Mouse (Mus musculus) CH12.LX (cell line): ENCODE measurements at regions not wholly inside any gene's neighbourhood (a gene's known extent, or its start where the extent isn't known, plus 50 kb on each side); places are given as distances from the start of the nearest gene placed in this dataset.

ENCODE experiments used
- DNase-seq: peaks from one replicate; pipeline ENCODE4 v3.0.0-alpha.2; 2013; ENCODE audit errors: extremely low read depth
- H3K27ac ChIP-seq: 2 replicates; pipeline ENCODE4 v1.5.1; 2012; ENCODE audit warnings: low read depth, mild to moderate bottlenecking, control low read depth, moderate library complexity; ENCODE audit not compliant: insufficient read depth
- H3K27me3 ChIP-seq: replicated peaks from 2 replicates; pipeline ENCODE3; 2012; ENCODE audit warnings: inconsistent platforms
- H3K36me3 ChIP-seq, 2 experiments: replicated peaks in 1 of 2; 2 replicates each; pipeline versions ENCODE3 to v1.6.1; 2012; ENCODE audit warnings: inconsistent platforms in 1 of 2, low read length in 1 of 2, mild to moderate bottlenecking in 1 of 2, mixed read lengths in 1 of 2, moderate library complexity in 1 of 2; ENCODE audit not compliant: control insufficient read depth in 1 of 2, insufficient read depth in 1 of 2
- H3K4me1 ChIP-seq, 2 experiments: 2 replicates each; pipeline ENCODE4 v1.6.1; 2012; ENCODE audit warnings: inconsistent platforms in 1 of 2, moderate library complexity in 1 of 2; ENCODE audit not compliant: insufficient read depth in 2 of 2, control insufficient read depth in 1 of 2
- H3K4me2 ChIP-seq: 2 replicates; pipeline ENCODE4 v1.6.1; 2012; ENCODE audit warnings: low read depth, mild to moderate bottlenecking, control low read depth; ENCODE audit not compliant: poor library complexity, insufficient read depth, severe bottlenecking
- H3K4me3 ChIP-seq, 3 experiments: fragments of 150-350 bp in 1 of 3; sonication (generic) in 1 of 3; replicated peaks in 1 of 3; 2 replicates each; pipeline versions ENCODE3 to v1.5.1; 2011 to 2012; ENCODE audit warnings: low read depth in 2 of 3, low read length in 2 of 3, mild to moderate bottlenecking in 2 of 3, moderate library complexity in 2 of 3, control low read depth in 1 of 3, improper control_type of control experiment in 1 of 3, inconsistent platforms in 1 of 3, mixed read lengths in 1 of 3; ENCODE audit not compliant: poor library complexity in 1 of 3
- H3K79me2 ChIP-seq: replicated peaks from 2 replicates; pipeline ENCODE4 v1.6.1; 2012; ENCODE audit warnings: mild to moderate bottlenecking, moderate library complexity; ENCODE audit not compliant: control insufficient read depth, poor library complexity, insufficient read depth, severe bottlenecking; ENCODE audit errors: extremely low read depth
- H3K9ac ChIP-seq: 2 replicates; pipeline ENCODE4 v1.6.1; 2012; ENCODE audit warnings: low read depth, mild to moderate bottlenecking, control low read depth, moderate library complexity; ENCODE audit not compliant: insufficient read depth
- H3K9me3 ChIP-seq: replicated peaks from 2 replicates; pipeline ENCODE3; 2012; ENCODE audit warnings: low read length, inconsistent platforms, mixed read lengths
- CHD1 ChIP-seq: IDR thresholded peaks from 2 replicates; pipeline ENCODE4 v1.6.1; 2012; ENCODE audit warnings: low read depth, low read length, improper control_type of control experiment, inconsistent platforms
- CTCF ChIP-seq, 2 experiments: IDR thresholded peaks in 1 of 2; conservative IDR thresholded peaks in 1 of 2; 2 replicates each; pipeline ENCODE4 v1.5.1; 2011 to 2012; ENCODE audit warnings: low read depth in 2 of 2, low read length in 2 of 2, improper control_type of control experiment in 1 of 2, inconsistent platforms in 1 of 2, mild to moderate bottlenecking in 1 of 2, moderate library complexity in 1 of 2
- EP300 ChIP-seq: IDR thresholded peaks from 2 replicates; pipeline ENCODE4 v1.6.1; 2011; ENCODE audit warnings: low read length, improper control_type of control experiment
- ETS1 ChIP-seq: conservative IDR thresholded peaks from 2 replicates; pipeline ENCODE4 v1.6.1; 2012; ENCODE audit warnings: low read depth, mild to moderate bottlenecking, inconsistent platforms, low read length, improper control_type of control experiment, moderate library complexity
- JUN ChIP-seq: IDR thresholded peaks from 2 replicates; pipeline ENCODE4 v1.6.1; 2011; ENCODE audit warnings: low read depth, mild to moderate bottlenecking, low read length, improper control_type of control experiment, moderate library complexity; ENCODE audit not compliant: insufficient read depth
- MAFK ChIP-seq: IDR thresholded peaks from 2 replicates; pipeline ENCODE4 v1.6.1; 2011; ENCODE audit warnings: low read length, improper control_type of control experiment; ENCODE audit not compliant: insufficient replicate concordance
- MAZ ChIP-seq: IDR thresholded peaks from 2 replicates; pipeline ENCODE4 v1.6.1; 2012; ENCODE audit warnings: low read depth, mild to moderate bottlenecking, inconsistent platforms, low read length, improper control_type of control experiment, moderate library complexity
- MXI1 ChIP-seq: IDR thresholded peaks from 2 replicates; pipeline ENCODE4 v1.6.1; 2011; ENCODE audit warnings: mild to moderate bottlenecking, low read depth, low read length, improper control_type of control experiment
- MYC ChIP-seq: IDR thresholded peaks from 2 replicates; pipeline ENCODE4 v1.6.1; 2011; ENCODE audit warnings: low read depth, mild to moderate bottlenecking, improper control_type of control experiment, low read length
- NELFE ChIP-seq: IDR thresholded peaks from 2 replicates; pipeline ENCODE4 v1.6.1; 2011; ENCODE audit warnings: low read depth, low read length, improper control_type of control experiment
- NRF1 ChIP-seq: IDR thresholded peaks from 2 replicates; pipeline ENCODE4 v1.6.1; 2014; ENCODE audit warnings: low read depth, mild to moderate bottlenecking, inconsistent platforms, low read length, improper control_type of control experiment, moderate library complexity
- PAX5 ChIP-seq: IDR thresholded peaks from 2 replicates; pipeline ENCODE4 v1.6.1; 2012; ENCODE audit warnings: low read length, inconsistent platforms, mixed read lengths
- POLR2A ChIP-seq: IDR thresholded peaks from 2 replicates; pipeline ENCODE4 v1.6.1; 2011; ENCODE audit warnings: low read depth, mild to moderate bottlenecking, improper control_type of control experiment, low read length
- RAD21 ChIP-seq: IDR thresholded peaks from 2 replicates; pipeline ENCODE4 v1.6.1; 2011; ENCODE audit warnings: low read depth, mild to moderate bottlenecking, low read length, improper control_type of control experiment, moderate library complexity
- RCOR1 ChIP-seq: conservative IDR thresholded peaks from 2 replicates; pipeline ENCODE4 v1.6.1; 2012; ENCODE audit warnings: low read depth, mild to moderate bottlenecking, inconsistent platforms, low read length, improper control_type of control experiment
- SIN3A ChIP-seq: IDR thresholded peaks from 2 replicates; pipeline ENCODE4 v1.6.1; 2012; ENCODE audit warnings: low read length, improper control_type of control experiment, inconsistent platforms
- SMC3 ChIP-seq: IDR thresholded peaks from 2 replicates; pipeline ENCODE4 v1.6.1; 2011; ENCODE audit warnings: low read depth, low read length, improper control_type of control experiment
- TBP ChIP-seq: conservative IDR thresholded peaks from 2 replicates; pipeline ENCODE4 v1.6.1; 2011; ENCODE audit warnings: low read depth, low read length, improper control_type of control experiment
- TCF12 ChIP-seq: IDR thresholded peaks from 2 replicates; pipeline ENCODE4 v1.6.1; 2014; ENCODE audit warnings: low read depth, mild to moderate bottlenecking, inconsistent platforms, low read length, improper control_type of control experiment
- UBTF ChIP-seq: IDR thresholded peaks from 2 replicates; pipeline ENCODE4 v1.6.1; 2012; ENCODE audit warnings: low read depth, mild to moderate bottlenecking, inconsistent platforms, low read length, improper control_type of control experiment, moderate library complexity
- USF2 ChIP-seq: conservative IDR thresholded peaks from 2 replicates; pipeline ENCODE4 v1.6.1; 2011; ENCODE audit warnings: low read depth, low read length, improper control_type of control experiment
- ZKSCAN1 ChIP-seq: IDR thresholded peaks from 2 replicates; pipeline ENCODE4 v1.6.1; 2012; ENCODE audit warnings: low read depth, inconsistent platforms, low read length, improper control_type of control experiment, borderline replicate concordance
- ZMIZ1 ChIP-seq: IDR thresholded peaks from 2 replicates; pipeline ENCODE4 v1.6.1; 2012; ENCODE audit warnings: low read depth, mild to moderate bottlenecking, inconsistent platforms, low read length, improper control_type of control experiment
- ZNF384 ChIP-seq: IDR thresholded peaks from 2 replicates; pipeline ENCODE4 v1.6.1; 2012; ENCODE audit warnings: low read depth, low read length, improper control_type of control experiment, inconsistent platforms
- dilution Hi-C: fragments of 300-500 bp; cut with MboI; formaldehyde crosslinking; loops from 2 replicates; pipeline ENCODE4 v1.14.3; 2020; ENCODE audit warnings: low sequenced_read_pairs; ENCODE audit not compliant: extremely low pct_unique_long_range_greater_than_20kb, extremely low pct_ligation_motif_present
- in situ Hi-C: fragments of 300-500 bp; cut with MboI; formaldehyde crosslinking; loops from 3 replicates; pipeline ENCODE4 v1.14.3; 2019; ENCODE audit warnings: low sequenced_read_pairs, low pct_ligation_motif_present, low pct_unique_long_range_greater_than_20kb, mixed read lengths

DNA sequence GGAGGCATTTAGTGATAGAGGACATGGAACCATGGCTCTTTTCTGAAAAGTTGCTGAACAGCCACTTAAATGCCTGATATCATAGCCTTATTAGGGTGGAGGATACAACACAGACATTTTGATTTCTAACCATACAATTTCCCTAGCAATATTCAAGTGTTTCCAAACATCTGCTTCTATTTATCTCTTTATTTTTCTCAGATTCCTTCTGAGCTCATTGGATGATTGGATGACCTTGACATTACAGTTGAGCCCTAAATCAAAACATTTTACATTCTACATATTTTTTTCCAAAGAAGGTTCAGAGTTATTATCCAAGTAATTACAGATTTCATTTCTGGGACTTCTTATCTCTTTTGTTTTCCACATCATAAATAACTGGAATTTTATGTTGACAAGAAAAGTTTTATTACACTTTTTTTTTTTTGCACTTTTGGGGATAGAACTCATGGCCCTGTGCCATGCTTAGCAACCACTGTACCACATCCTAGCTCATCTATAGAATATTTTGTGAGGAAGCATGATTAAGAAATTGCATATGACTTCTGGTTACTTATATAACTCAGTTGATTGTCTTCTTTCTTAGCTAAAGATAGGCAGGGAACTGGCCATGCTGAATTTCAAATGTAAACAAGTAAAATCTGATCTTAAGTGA lies 309.6 kb upstream of the Thbs1 start:
- Histone ChIP-seq H3K4me3 (no peak overlapping the region), H3K27ac (no peak overlapping the region), H3K9ac (no peak overlapping the region), H3K27me3 (no peaks in the 10 kb centered on the region), H3K79me2 (no peaks in the 10 kb centered on the region), H3K4me1 (peaks cover 0 to 3% of the 10 kb centered on the region in 2 experiments; a peak in 1 of 4 replicates), H3K36me3 (no peaks in the 10 kb centered on the region), H3K9me3 (no peaks in the 10 kb centered on the region), H3K4me2 (no peak overlapping the region)
- dilution Hi-C loops = no loop called here
- DNase-seq = no peak
- in situ Hi-C loops = no loop called here
- TF ChIP-seq JUN (no peak), USF2 (no peak), TCF12 (no peak), NELFE (no peak), MAFK (no peak), CHD1 (no peak), TBP (no peak), CTCF (conservative IDR thresholded peaks at IDR 0.05 in 1 of 2, IDR thresholded peaks at IDR 0.05 in 1 of 2; ENCODE audit: low read depth in 2 of 2, low read length in 2 of 2) (no peak), MXI1 (no peak), PAX5 (no peak), POLR2A (no peak), ZNF384 (no peak), ZKSCAN1 (no peak), UBTF (no peak), MYC (no peak)

DNA sequence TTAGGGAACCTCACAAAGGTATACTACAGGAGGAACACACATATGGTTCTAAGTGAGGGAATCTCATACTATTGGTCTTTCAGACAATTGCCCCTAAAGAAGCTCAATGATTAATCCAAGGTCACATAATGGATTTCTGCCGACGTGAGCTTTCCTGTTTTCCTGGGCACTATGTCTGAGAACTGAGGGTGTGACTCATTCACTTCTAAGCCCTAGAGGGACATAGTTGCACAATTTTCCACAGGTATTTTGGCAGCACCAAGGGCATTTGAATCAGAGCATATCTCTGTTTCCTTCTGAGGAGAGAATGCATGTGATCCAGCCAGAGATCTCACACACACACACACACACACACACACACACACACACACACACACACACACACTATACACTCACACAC lies 309.0 kb upstream of the Thbs1 start:
- H3K9ac ChIP-seq = no peak overlapping the region
- H3K27me3 ChIP-seq = no peaks in the 10 kb centered on the region
- no peak overlapping the region for H3K27ac ChIP-seq
- H3K36me3 ChIP-seq = no peaks in the 10 kb centered on the region
- H3K9me3 ChIP-seq = no peaks in the 10 kb centered on the region
- DNase-seq = no peak
- peaks cover 0 to 3% of the 10 kb centered on the region in 2 experiments; a peak in 1 of 4 replicates for H3K4me1 ChIP-seq
- H3K79me2 ChIP-seq = no peaks in the 10 kb centered on the region
- no peak overlapping the region for H3K4me3 ChIP-seq
- H3K4me2 ChIP-seq = no peak overlapping the region
- dilution Hi-C loops = no loop called here
- TF ChIP-seq RCOR1 (no peak), POLR2A (no peak), PAX5 (no peak), UBTF (no peak), TBP (no peak), RAD21 (no peak), SIN3A (no peak), MAZ (no peak), ETS1 (no peak), JUN (no peak), SMC3 (no peak), ZNF384 (no peak), ZMIZ1 (no peak), NRF1 (no peak), EP300 (no peak), MXI1 (no peak)
- TF ChIP-seq, all 38 proteins: peak for 0
- in situ Hi-C loops = no loop called here
